Mouse (Mus musculus): ENCODE data around the gene Tecpr1.

Tecpr1 gene

DNA sequence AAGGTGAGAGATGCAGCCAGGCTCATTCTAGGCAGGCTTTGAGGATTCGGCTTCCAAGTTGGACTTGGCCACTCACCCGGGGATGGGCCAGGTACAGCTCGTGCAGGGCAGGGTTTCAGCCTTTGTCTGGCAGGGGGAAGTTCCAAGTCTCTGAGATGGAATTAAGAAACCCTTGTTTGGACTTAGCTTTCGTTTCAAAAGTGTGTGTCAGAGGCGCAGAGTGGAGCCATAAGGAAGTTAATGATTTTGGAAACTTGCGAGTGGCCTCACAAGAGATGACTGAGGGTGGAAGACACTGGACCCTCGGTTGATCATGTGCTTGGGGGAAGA is 33.1 kb upstream of the Tecpr1 start:
- ChIA-PET CTCF (interaction anchor here in 1 of 4 experiments (0.6 to 0.7 kb wide), 3 partner anchors 101 to 153 kb away, joined by 3 to 4 read pairs (median 4); no protein-coding TSS in a partner anchor), POLR2A (interaction anchor here in 2 of 4 experiments (0.5 to 1.7 kb wide), 12 partner anchors 9 to 322 kb away, joined by 3 to 8 read pairs (median 3); partner anchors contain the start of gene Baiap2l1 (in 1 of the 2))

DNA sequence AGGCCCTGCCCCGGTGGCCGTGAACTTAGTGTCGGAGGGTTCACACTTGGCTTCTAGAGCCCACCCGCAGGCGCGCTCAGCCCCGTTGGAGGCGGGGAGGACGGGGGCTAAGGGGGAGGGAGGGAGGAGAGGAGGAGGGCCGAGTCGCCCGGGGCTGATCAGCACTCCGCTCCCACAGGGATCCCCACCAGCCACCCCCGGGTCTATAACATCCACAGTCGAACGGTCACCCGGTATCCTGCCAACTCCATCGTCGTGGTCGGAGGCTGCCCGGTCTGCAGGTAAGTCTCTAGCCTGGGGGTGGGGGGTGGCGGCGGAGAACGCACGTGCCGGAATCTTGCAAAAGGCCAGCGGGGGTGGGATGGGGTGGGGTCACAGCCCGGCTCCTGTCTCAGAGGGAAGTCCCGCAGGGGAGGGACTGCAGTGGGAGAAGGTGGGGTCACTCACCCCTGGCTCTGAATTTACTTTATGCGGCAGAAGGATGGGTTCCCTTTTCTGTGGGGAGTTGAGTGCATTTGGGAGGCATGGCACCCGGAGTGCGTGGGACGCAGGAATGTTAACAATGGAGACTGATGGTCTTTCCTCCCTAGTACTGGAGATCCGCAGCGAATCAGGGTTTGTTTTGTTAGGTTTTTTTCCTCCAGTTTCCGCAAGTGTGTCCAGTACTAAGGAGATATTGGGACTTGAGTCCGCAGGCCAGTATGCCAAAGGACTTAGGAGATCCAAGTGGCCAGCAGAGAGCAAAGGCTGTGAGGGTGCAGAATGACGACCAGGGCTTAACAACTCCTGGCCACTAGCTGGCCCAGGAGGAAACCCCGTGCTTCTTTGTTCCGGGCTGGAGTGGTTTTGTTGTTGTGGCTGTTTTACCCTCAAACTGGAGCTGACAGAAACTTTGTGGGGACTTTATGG is 32.5 kb upstream of the Tecpr1 start:
- POLR2A ChIA-PET, result interaction anchor here in 3 of 4 experiments (0.5 to 2.2 kb wide), 27 partner anchors 9 to 1348 kb away, joined by 3 to 12 read pairs (median 3); partner anchors contain the start of genes Baiap2l1 (in 3 of the 3) and Tecpr1 (in 1 of the 3)
- CTCF ChIA-PET, result interaction anchor here in 1 of 4 experiments (0.6 to 0.7 kb wide), 3 partner anchors 151 to 383 kb away, joined by 3 to 4 read pairs (median 4); no protein-coding TSS in a partner anchor

DNA sequence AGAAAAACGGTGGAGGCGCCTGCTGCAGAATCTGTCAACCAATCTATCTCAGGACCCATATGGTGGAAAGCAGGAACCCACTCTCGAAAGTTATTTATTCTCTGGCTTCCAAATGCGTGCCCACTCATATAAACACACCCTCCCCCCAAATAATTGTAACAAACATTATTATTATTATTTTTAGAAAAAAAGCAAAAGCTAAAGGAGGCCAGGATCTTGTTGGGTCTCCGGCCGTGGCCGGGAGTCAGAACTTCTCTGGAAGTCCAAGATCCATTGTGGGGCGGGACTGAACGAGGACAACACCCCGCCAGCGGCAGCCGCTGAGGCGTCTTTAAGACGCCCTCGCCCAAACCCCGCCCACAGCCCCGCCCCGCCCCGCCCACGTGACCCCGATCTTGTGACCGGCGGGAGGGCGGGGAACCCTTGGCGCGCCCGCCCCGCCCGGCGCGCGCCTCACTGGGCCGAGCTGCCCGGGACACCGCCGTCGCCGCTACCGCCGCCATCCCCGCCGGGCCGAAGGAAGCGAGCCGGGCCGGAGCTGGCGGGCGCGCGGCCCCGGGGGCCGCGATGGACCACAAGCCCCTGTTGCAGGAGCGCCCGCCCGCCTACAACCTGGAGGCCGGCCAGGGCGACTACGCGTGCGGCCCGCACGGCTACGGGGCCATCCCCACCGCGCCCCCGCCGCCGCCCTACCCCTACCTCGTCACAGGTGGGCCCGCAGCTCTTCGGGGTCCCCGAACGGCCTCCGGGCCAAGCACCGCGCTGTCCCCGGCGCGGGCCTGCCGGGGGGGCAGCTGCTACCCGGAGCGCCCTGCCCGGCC is 31.6 kb upstream of the Tecpr1 start:
- CTCF ChIA-PET, result interaction anchor here in 1 of 4 experiments (0.7 kb wide), 1 partner anchor 384 kb away, joined by 4 read pairs; no protein-coding TSS in a partner anchor
- POLR2A ChIA-PET, result interaction anchor here in 3 of 4 experiments (0.6 to 2.2 kb wide), 23 partner anchors 8 to 1347 kb away, joined by 3 to 12 read pairs (median 3); partner anchors contain the start of genes Baiap2l1 (in 3 of the 3) and Tecpr1 (in 1 of the 3)

DNA sequence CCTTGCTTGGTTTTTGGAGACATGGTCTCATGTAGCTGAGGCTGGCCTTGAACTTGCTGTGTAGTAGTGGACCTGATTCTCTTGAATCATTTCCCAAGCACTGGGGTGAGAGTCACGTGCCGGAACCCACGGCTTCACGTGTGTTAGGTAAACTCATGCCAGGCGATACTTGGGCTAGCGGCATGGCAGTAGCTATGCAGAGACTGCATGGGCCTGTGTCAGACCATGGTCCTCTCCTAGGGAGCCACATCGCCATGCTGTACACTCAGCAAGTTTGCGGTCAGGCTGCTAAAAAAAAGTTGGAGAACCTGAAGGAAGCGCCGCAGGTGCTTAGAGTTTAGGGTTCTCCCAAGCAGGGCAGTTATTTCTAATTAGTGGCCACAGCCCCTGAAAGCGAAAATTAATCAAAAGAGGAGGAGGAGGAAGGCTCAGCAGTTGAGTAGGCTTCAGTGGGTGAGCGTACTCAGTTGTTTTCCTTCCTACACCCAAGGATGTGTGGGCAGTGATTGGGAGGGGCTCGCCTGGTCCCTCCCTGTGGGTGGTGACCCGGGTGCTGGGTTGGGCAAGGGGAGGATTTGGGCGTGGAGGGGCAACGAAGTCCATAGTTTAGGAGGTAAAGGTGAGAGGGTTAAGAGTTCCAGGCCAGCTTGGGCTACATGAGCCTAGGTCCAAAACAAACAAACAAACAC is 30.9 kb upstream of the Tecpr1 start:
- ChIA-PET POLR2A (interaction anchor here in 3 of 4 experiments (0.6 to 2.2 kb wide), 19 partner anchors 8 to 916 kb away, joined by 3 to 12 read pairs (median 3); partner anchors contain the start of genes Baiap2l1 (in 3 of the 3) and Tecpr1 (in 1 of the 3)), CTCF (no interaction called here)

DNA sequence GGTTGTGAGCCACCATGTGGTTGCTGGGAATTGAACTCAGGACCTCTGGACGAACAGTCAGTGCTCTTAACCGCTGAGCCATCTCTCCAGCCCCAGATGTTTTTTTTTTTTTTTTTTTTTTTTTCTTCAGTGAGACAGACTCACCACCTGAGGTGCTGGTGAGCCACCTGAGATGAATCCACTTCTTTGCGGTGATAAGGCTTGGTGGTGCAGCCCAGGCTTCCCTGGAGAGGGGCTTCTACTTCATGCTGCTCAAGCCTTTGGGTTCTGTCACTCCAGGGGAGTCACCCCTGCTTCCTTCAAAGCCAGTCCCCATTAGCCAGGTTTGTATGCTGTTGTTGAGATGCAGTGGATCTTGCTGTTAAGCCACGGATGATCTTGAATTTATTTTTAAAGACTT is 29.8 kb upstream of the Tecpr1 start:
- ChIA-PET POLR2A (interaction anchor here in 2 of 4 experiments (0.6 to 4.9 kb wide), 5 partner anchors 9 to 215 kb away, joined by 3 to 14 read pairs (median 3); no protein-coding TSS in a partner anchor), CTCF (no interaction called here)

DNA sequence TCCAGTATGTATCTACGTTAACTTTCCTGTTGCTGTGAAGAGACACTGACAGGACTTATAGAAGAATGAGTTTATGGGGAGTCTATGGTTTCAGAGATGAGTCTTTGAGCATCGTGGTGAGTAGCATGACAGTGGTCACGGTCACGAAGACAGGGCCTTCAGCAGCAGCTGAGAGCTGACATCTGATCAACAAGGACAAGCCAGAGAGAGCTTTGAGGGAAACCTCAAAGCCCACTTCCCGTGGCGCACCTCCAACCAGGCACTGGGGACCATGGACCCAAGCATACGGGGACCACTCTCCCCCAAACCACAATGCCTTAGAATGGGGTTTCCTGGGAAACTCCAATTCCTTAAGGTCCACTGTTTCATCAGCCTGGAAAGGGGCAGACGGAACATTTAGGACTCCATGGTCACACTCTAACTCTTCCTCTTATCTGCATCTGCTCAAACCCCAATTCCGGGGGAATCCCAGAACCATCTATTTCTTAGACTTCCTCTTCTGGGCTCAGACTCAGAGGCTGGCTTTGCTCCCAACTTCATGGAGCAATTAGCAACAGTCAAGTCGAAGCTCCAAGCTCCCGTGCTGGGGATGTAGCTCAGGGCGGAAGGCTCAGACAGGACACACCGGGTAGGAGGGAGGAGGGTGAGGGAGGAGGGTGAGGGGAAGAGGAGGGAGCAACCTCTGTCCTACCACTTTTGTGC is 28.6 kb upstream of the Tecpr1 start:
- CTCF ChIA-PET, result interaction anchor here in 2 of 4 experiments (0.5 to 1.3 kb wide), 4 partner anchors 113 to 503 kb away, joined by 3 to 4 read pairs (median 3); partner anchors contain the start of gene Ccz1 (in 1 of the 2)
- POLR2A ChIA-PET, result interaction anchor here in 3 of 4 experiments (0.6 to 4.9 kb wide), 5 partner anchors 10 to 255 kb away, joined by 3 to 14 read pairs (median 4); partner anchors contain the start of gene Tecpr1 (in 1 of the 3)

DNA sequence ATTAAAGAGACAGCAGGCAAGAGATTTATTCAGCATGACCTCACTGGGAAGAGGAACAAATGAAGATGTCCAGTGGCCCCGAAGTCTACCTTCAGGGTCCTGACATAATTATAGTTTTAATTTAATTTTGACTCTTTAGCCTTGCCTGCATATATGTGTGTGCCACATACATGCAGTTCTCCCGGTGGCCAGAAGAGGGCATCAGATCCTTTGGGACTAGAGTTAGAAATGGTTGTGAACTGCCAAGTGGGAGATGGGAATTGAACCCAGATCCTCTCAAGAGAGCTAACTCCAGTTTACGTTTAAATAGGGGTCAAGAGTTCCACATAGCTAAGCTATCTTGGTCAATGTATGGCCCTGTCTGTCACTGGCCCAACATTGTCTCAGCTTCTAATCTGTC is 26.5 kb upstream of the Tecpr1 start:
- POLR2A ChIA-PET, result interaction anchor here in 2 of 4 experiments (0.6 to 4.9 kb wide), 11 partner anchors 9 to 176 kb away, joined by 3 to 14 read pairs (median 3); no protein-coding TSS in a partner anchor

DNA sequence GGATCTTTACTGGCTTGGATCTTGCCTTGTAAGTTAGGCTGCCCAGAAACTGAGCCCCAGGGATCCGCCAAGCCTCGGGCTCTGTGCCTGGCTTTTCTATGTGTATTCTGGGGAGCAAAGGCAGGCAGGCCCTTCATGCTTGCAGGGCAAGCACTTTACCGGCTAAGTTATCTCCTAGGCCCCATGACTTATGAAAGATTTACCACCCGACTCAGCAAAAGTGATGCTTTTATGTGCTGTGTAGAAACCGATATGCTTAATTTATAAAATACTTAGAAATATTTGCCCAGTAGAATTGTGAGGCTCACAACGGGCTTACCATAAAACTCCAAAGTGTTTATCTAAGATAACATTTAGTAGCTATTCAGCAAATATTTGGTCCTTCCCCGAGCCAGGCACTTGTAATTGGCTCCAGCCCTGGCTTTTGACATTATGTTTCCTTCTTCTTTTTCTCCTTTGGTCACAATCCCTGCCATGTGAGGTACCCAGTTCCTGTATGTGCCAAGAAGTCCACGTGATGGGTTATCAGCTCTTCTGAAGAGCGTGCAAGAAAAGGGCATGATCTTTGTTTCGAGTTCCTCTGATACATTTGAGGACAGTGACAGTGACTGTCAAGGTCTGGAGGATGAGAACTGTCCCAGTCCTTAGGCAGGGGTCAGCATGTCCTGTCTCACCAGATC is 24.6 kb upstream of the Tecpr1 start:
- ChIA-PET POLR2A (interaction anchor here in 1 of 4 experiments (3.1 kb wide), 1 partner anchor 19 kb away, joined by 7 read pairs; no protein-coding TSS in a partner anchor), CTCF (no interaction called here)

More for the DNA sequence above, 26.5 kb upstream of the Tecpr1 start:
- CTCF ChIA-PET, result interaction anchor here in 2 of 4 experiments (0.6 to 2.1 kb wide), 10 partner anchors 8 to 477 kb away, joined by 3 to 6 read pairs (median 4); no protein-coding TSS in a partner anchor

DNA sequence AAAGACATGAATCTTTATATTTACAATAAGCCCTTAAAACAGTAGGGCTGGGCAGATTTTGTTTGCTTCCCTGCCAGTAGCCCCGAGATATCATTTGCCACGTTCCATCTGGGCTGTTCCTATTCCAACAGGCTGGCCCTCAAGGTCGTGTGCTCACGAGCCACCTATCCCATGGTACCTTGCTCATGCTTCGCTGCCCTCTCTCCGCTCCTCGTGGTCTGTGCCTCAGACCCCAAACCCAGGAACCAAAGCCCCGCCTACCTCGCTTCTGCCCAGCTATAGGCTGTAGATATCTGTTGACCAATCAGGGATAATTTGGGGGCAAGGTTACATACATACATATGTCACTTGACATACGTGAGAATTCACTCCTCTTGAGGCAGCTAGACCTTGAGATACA is 23.9 kb upstream of the Tecpr1 start:
- CTCF ChIA-PET, result interaction anchor here in 1 of 4 experiments (1.0 kb wide), 1 partner anchor 134 kb away, joined by 4 read pairs; no protein-coding TSS in a partner anchor
- POLR2A ChIA-PET, result interaction anchor here in 2 of 4 experiments (0.9 to 3.1 kb wide), 2 partner anchors 8 to 19 kb away, joined by 3 to 7 read pairs; no protein-coding TSS in a partner anchor

DNA sequence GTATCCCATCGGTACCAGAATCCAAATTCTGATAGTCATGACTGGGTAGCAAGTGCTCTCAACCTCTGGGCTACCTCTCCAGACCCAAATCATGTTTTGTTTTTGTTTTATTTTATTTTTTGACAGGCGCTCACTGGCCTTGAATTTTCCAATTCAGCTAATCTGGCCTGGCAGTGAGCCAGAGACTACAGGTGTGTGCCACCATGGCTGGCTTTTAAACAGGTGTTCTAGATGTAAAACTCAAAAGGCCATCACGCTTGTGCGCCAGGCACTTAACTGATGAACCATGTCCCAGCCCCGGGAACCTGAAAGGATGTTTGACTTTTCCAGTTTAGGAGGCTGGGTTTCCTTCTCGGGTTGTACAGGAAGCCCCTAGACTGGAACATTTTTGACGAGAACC is 23.3 kb upstream of the Tecpr1 start:
- POLR2A ChIA-PET, result interaction anchor here in 2 of 4 experiments (0.6 to 3.1 kb wide), 5 partner anchors 8 to 509 kb away, joined by 3 to 7 read pairs (median 3); no protein-coding TSS in a partner anchor
- CTCF ChIA-PET, result interaction anchor here in 1 of 4 experiments (0.6 to 1.0 kb wide), 2 partner anchors 21 to 135 kb away, joined by 3 to 4 read pairs; no protein-coding TSS in a partner anchor

DNA sequence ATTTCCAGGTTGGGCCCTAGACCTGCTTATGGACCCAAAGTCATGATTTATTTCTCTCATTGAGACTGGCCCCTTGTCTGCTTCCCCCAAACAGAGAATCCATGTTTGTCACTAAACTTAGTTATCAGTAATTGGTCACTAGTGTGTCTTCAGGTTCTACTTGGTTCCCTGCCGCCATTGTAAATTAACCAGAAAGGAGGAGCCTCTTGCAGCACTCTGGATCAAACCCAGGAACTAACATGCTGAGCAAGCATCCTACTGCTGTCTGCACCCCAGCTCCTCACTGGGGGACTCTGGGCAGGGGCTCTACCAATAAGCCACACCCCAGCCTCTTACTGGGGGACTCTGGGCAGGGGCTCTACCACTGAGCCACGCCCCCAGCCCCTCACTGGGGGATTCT is 22.2 kb upstream of the Tecpr1 start:
- CTCF ChIA-PET, result interaction anchor here in 1 of 4 experiments (0.7 kb wide), 1 partner anchor 384 kb away, joined by 4 read pairs; no protein-coding TSS in a partner anchor
- POLR2A ChIA-PET, result interaction anchor here in 1 of 4 experiments (0.9 kb wide), 1 partner anchor 9 kb away, joined by 3 read pairs; no protein-coding TSS in a partner anchor

DNA sequence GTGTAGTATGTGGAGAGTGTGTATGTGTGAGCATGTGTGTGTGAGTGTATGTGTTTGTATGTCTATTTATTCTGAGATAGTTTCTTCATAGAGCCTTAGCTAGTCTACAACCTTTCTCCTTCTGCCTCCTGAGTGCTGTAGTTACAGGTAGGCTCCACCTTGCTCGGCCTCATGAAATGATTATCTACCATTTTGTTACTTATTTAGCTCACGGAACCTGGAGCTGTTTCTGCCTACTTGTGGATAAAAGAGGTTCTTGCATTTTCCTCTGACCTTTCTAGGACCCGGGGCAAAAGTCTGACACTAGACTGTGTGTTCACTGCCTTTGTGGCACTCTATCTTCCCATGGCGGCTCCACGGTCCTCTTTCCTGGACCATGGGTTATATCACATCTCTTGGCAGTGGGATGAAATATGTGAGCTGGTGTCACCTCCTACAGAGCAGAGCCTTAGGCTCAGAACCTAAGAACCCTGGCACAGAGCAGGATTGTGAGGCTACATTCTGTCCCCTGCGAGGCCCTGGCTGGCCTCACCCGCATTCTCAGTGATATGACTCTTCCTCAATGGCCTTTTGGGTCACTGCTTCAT is 20.6 kb upstream of the Tecpr1 start, which contains the start of gene Bri3:
TSS of gene Bri3 (plus strand) at position 537 of the 587 bp plus-strand sequence.
- CTCF ChIA-PET, result interaction anchor here in 1 of 4 experiments (0.6 to 0.7 kb wide), 2 partner anchors 237 to 395 kb away, joined by 3 read pairs; no protein-coding TSS in a partner anchor
- POLR2A ChIA-PET, result interaction anchor here in 1 of 4 experiments (0.6 kb wide), 1 partner anchor 444 kb away, joined by 3 read pairs; no protein-coding TSS in a partner anchor

DNA sequence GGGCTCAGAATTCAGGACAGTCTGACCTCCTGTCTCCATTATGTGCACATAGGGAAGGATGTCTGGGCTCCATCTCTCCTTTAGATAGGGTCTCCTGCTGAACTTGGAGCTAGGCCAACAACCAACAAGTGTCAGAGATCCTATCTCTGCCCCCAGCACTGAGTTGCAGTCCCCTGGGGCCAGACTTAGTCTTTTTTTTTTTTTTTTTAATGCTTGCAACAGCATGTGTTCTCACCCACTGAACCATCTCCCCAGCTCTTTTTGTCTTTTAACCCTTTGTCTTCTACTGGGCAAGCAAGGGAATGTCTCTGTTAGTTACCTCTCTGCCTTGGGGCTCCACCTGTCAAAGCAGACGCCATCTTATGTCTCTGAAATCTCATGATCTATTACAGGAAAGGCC is 15.6 kb upstream of the Tecpr1 start:
- CTCF ChIA-PET, result interaction anchor here in 1 of 4 experiments (1.8 kb wide), 1 partner anchor 11 kb away, joined by 6 read pairs; no protein-coding TSS in a partner anchor
- POLR2A ChIA-PET, result interaction anchor here in 1 of 4 experiments (0.6 to 1.9 kb wide), 4 partner anchors 15 to 306 kb away, joined by 3 to 6 read pairs (median 4); partner anchors contain the start of genes Nptx2 and Tecpr1

DNA sequence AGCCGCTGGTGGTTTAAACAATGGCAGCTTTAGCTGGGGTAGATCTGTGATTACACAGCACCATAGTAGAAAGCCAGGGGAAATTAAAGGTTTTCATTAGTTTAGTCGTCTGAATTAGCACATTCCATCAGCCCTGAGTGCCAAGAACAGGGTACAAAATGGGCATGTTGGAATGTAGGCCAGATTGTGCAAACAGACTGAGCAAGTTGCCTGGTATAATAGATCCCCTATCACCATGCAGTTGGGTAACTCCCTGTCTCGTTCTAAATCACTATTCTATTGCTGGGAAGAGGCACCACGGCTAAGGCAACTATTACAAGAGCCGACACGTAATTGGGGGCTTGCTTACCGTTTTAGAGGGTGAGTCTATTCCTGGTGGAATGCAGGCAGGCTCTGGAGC is 11.3 kb upstream of the Tecpr1 start:
- CTCF ChIA-PET, result interaction anchor here in 2 of 4 experiments (0.5 to 0.8 kb wide), 4 partner anchors 57 to 760 kb away, joined by 3 to 13 read pairs (median 4); no protein-coding TSS in a partner anchor
- POLR2A ChIA-PET, result interaction anchor here in 2 of 4 experiments (0.7 kb wide), 3 partner anchors 29 to 736 kb away, joined by 3 to 4 read pairs (median 3); no protein-coding TSS in a partner anchor

DNA sequence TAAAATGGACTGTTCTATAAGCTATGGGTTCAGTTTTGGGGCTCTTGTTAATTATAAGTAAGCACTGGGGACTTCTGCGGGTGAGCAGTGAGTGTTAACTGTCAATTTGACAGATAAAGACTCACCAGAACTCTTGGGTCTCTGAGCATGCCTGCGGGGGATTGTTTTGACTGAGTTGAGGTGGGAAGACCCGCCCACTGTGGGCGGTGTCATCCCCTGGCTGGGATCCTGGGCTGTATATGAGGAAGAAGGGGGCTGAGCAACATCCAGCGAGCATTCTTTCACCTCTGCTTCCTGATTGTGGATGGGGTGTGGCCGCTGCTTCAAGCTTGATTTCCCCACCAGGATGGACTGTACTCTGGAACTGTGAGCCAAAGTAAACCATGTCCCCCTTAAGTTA is 10.8 kb upstream of the Tecpr1 start:
- ChIA-PET CTCF (interaction anchor here in 2 of 4 experiments (0.5 to 1.4 kb wide), 6 partner anchors 26 to 759 kb away, joined by 3 to 13 read pairs (median 4); no protein-coding TSS in a partner anchor), POLR2A (interaction anchor here in 2 of 4 experiments (0.7 to 1.4 kb wide), 5 partner anchors 11 to 736 kb away, joined by 3 to 5 read pairs (median 4); partner anchors contain the start of gene Tecpr1 (in 1 of the 2))
